Mouse (Mus musculus): Measurements from ENCODE around the gene Traf1.

Gene Traf1

DNA sequence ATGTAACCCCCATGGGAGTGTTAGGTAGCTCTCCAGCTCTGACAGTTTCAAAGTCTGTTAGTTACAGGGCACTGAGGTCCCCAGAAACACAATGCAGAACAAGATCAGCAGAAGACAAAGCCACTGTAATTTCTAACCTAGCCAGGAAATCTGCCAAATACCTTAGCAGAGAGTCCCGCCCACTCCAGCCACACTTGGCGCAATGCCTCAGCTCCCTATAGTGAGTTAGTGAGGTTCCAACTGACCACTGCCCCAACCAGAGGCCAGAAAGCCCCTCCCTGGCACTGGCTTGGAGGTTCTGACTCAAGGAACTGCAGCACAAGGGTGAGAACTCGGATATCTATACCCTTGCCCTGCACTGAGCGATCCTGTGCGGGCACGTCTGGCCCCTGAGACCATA, 58.8 kb downstream of the Traf1 start:
- DNase-seq (ENCODE audit: low read depth, low spot score) = no peak

DNA sequence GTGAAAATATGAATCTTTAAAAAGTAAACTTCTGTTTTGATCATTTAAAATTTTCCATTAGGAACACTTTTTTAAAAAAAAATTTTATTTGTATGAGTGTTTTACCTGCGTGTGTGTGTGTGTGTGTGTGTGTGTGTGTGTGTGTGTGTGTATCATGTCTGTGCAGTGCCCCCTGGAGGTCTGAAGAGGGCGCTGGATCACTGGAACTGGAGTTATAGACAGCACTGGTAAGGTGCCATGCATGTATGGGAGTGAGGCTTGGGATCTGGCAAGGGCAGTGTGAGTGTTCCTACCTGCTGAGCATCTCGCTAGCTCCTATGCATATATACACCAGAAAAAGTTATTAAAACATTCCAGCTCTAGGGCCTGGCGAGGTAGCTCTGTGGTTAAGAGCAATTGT, 59.8 kb downstream of the Traf1 start:
- DNase-seq (ENCODE audit: low read depth, low spot score) = no peak

DNA sequence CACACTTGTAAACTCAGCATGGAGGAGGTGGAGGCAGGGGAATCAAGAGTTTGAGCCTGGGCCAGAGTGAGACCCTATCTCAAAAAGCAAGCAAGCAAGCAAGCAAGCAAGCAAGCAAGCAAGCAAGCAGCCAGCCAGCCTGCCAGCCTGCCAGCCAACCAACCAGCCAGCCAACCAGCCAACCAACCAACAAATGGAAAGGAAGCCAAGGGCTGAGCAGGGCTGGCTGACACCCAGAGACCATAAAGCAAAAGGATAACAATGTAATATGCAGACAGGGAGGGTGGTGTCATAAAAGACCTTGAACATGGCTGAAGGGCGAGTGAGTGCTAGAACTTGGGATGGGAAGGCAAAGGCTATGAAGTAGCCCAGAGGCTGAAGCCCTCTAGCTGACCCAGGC, 61.2 kb downstream of the Traf1 start:
- no peak for DNase-seq (ENCODE audit: low read depth, low spot score)

DNA sequence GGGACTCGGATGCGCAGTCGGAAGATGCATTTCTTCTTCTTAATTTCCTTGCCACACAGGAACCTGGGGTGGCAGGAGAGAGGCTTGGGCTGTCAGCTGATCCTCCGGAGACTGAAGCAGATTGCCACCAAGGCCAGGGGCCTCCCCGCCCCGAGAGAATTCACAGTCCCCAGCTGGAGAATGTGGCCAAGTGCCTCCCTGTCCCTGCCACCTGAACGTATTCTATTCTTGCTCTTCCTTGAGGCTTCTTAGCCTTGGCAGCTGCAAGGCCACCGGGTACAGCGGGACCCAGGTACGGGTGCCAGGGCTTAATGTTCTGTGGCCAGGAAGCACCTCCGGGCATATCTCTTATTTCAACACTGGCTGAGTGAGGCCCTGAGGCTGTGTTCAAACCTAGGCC, 61.9 kb downstream of the Traf1 start:
- DNase-seq (ENCODE audit: low read depth, low spot score) = no peak

DNA sequence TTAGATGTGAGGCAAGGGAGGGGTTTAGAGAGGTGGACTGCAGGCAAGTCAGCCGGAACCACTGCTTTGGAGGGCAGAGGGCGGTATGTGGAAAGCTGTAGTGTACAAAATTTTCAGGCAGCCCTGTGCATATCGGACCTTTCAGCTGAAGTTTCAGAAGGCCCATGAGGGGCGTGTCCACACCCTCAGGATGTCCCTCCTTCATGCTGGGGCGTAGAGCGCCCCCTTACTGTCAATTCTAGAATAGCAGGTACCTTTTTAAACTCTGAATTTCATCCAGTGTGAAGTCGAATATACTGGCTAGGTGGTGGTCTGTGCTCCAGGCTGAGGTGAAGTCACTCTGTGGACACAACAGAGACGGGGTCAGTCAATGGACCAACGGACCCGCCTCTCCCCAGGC, 63.8 kb downstream of the Traf1 start:
- DNase-seq (ENCODE audit: low read depth, low spot score) = peak; percentile 77

DNA sequence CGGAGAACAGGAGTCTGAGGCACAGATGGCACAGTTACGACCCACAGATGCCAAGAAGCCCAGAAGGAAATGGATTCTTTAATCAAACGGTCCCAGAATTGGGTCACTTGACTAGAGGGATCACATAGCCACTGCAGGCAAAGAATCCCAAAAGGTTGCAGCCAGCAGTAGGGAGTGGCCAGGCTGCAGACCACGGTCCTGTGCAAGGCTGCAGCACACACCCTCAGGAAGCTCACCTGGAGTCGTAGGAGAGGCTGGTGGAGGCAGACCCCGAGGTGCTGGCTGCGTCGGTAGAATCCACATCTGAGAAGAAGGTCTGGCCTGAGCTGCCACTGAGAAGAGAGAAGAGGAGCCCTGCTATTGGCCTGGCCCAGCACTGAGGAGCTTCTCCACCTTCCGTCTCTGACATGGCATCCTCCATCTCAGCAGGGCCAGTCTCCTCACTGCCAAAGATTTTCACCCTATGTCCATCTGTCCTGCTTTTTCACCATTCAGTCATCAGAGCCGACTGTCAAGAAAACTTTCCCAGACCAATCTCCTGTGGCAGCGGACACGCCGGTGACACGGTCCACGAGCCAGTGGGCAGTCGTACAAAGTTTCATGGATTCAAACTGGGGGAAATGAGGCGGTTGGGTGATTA, 64.6 kb downstream of the Traf1 start:
- no peak for DNase-seq (ENCODE audit: low read depth, low spot score)

DNA sequence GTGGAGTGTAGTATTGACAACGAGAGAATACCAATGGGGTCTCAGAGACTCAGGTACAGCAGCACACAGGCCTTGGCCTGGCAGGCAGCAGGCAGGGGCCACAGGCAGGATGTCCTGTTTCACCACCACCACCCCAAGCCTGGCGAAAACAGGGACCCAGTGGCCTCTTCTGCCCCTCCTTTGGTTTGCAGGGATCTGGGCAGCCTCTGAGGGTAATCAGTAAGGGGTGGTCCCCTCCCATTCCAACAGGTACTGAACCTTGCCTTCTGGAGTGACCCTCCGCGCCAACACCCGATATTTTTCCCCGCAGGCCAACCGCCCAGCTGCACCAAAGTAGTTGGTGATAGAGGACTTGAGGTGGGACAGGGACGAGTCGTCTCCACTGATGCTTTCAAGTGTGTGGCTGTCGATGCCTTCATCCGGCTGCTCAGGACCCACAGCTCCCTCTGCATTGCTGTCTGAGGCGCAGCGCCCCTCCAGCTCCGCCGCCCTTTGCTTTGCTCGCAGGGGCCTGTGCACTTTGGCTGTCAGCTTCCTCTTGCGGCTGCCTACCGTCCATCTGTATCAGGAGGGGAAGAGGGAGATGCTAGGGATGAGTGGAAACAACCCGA, 66.0 kb downstream of the Traf1 start:
- no peak for DNase-seq (ENCODE audit: low read depth, low spot score)

DNA sequence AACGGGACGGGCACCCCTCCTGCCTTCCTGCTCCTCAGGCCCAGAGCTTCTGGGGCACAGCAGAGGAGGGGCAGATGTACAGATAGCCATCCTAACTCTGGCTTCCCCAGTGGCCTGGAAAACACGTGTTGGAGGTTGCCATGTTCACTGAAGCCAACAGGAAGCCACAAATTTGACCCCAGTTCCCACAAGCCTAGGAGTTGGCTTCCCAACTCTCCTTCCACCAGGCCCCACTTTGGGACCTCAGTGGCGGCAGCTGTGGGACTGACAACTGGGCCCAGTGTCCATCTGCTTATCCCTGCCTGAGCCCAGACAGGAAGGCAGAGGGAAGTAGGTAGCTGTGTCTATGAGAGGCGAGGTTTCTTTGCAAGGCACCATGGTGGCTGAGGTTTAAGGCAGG, 67.6 kb downstream of the Traf1 start:
- no peak for DNase-seq (ENCODE audit: low read depth, low spot score)
